Mouse (Mus musculus): Measurements from ENCODE around the gene Tnk2. TPM values are rescaled to one million over a fixed set of nuclear protein-coding genes. Genes with fewer than 3 reads are reported as not detected.

The Tnk2 gene
- polyA plus RNA-seq, 2 experiments = 3.8 to 15.3 TPM

DNA sequence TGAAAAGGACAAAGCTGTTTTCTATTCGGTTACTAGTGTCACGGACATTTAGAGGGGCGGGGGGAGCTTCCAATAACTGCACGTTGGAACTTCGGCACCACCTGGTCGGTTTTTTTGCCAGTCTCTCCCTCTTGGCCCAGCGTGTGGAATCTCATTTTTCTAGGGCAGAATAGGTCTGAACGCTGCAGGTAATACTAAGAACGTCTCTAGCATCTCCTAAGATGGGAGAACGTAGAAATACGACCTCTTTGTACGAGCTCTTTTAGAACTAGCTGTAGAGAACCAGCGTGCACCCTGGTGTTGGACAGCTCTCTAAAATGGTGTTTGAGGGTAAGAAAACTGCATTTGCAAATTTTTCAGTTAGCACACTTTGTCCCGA, 34.3 kb upstream of the Tnk2 start:
- peak overlapping the region; percentile 98 for H3K27ac ChIP-seq
- H3K4me3 ChIP-seq (ENCODE audit: insufficient read depth in 1 of 2, low read depth in 2 of 2, low read length in 2 of 2) = peak overlapping the region; percentile 66 to 86
- ATAC-seq (ENCODE audit: insufficient read depth) (no peak), DNase-seq (ENCODE audit: low read depth in 3 of 3, low spot score in 3 of 3) (no peak)
- H3K27me3 ChIP-seq (ENCODE audit: control insufficient read depth, insufficient read depth, low read length) = no peaks in the 10 kb centered on the region
- H3K4me1 ChIP-seq (replicated peaks; ENCODE audit: control insufficient read depth in 2 of 2, insufficient read depth in 2 of 2, low read length in 1 of 2) = peaks cover 22 to 23% of the 10 kb centered on the region in 2 experiments
- TF ChIP-seq EP300 (IDR thresholded peaks at IDR 0.05; ENCODE audit: low read depth) (no peak), CTCF (IDR thresholded peaks at IDR 0.05; ENCODE audit: low read depth) (no peak)
- H3K36me3 ChIP-seq (replicated peaks; ENCODE audit: control insufficient read depth, insufficient read depth, low read depth) = peaks cover 41% of the 10 kb centered on the region
- H3K9ac ChIP-seq (replicated peaks) = peak overlapping the region; percentile 95
- WGBS (ENCODE audit: insufficient replicate concordance) = under 1% methylated on average over 14 of the region's 14 CpGs
- H3K4me2 ChIP-seq (ENCODE audit: low read depth) = peak overlapping the region; percentile 94
- H3K9me3 ChIP-seq (ENCODE audit: control insufficient read depth, low read length) = no peaks in the 10 kb centered on the region

DNA sequence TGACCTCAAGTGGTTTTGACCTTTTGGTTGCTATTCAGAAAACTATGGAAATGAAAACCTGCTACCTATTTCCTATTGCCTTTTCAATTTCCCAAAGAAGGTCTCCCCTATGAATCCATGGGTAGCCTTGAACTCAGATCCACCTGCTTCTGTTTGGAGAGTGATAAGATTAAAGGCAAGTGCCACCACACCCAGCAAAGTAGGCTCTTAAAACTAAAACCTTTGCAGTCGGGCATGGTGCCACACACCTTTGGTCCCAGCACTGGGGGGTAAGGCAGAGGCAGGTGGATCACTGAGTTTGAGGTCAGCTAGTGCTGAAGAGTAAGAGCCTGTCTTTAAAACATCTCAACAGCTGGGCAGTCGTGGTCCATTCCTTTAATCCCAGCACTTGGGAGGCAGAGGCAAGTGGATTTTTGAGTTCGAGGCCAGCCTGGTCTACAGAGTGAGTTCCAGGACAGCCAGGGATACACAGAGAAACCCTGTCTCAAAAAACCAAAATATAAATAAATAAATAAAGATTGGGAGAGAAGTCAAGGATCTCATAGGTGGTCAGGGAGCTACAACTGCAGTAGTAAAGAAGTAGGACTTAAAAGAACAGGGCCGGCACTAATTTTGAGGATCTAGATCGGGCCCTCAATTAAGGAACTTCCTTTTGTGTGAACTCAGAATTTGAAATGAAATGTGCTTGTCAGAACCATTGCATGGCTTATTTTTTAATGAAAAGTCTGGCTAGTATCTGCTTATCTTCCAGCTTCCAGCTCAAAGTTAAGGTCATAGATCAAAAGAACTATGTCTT, 33.0 kb upstream of the Tnk2 start:
- Histone ChIP-seq H3K4me3 (ENCODE audit: insufficient read depth in 1 of 2, low read depth in 2 of 2, low read length in 2 of 2) (peak overlapping the region; percentile 66 to 86), H3K4me2 (ENCODE audit: low read depth) (peak overlapping the region; percentile 94), H3K36me3 (replicated peaks; ENCODE audit: control insufficient read depth, insufficient read depth, low read depth) (peaks cover 54% of the 10 kb centered on the region), H3K9me3 (ENCODE audit: control insufficient read depth, low read length) (no peaks in the 10 kb centered on the region), H3K9ac (replicated peaks) (peak overlapping the region; percentile 95), H3K4me1 (replicated peaks; ENCODE audit: control insufficient read depth in 2 of 2, insufficient read depth in 2 of 2, low read length in 1 of 2) (peaks cover 23 to 24% of the 10 kb centered on the region in 2 experiments), H3K27ac (peak overlapping the region; percentile 98), H3K27me3 (ENCODE audit: control insufficient read depth, insufficient read depth, low read length) (no peaks in the 10 kb centered on the region)
- peak; percentile 17 for ATAC-seq (ENCODE audit: insufficient read depth)
- 12% methylated on average over 5 of the region's 5 CpGs for WGBS (ENCODE audit: insufficient replicate concordance)
- DNase-seq (ENCODE audit: low read depth in 3 of 3, low spot score in 3 of 3) = peak; percentile 66 to 76 (median 73)
- TF ChIP-seq CTCF (IDR thresholded peaks at IDR 0.05; ENCODE audit: low read depth) = no peak
- peak; percentile 66 for TF ChIP-seq EP300 (IDR thresholded peaks at IDR 0.05; ENCODE audit: low read depth)

DNA sequence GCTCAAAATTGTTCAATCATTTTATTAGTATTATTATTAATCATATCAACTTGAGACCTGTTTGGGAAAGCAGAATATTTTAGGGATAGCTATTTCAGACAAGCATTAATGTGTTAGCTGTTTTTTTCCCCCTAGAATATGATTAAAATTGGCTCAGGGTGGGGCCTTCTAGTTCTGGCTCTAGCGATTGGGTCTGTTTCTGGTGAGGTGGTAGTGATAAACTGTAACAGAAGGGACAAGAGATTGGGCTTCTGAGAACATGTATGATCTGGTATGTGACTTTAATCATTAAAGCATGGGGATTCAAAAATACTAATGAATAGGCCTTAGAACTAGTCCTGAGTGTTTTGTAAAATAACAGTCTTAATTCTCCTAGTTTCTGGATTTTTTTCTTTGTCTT, 31.6 kb upstream of the Tnk2 start:
- Histone ChIP-seq H3K9ac (replicated peaks) (peak overlapping the region; percentile 95), H3K27me3 (ENCODE audit: control insufficient read depth, insufficient read depth, low read length) (no peaks in the 10 kb centered on the region), H3K4me2 (ENCODE audit: low read depth) (peak overlapping the region; percentile 94), H3K27ac (peak overlapping the region; percentile 98), H3K4me1 (replicated peaks; ENCODE audit: control insufficient read depth in 2 of 2, insufficient read depth in 2 of 2, low read length in 1 of 2) (peaks cover 22 to 23% of the 10 kb centered on the region in 2 experiments), H3K36me3 (replicated peaks; ENCODE audit: control insufficient read depth, insufficient read depth, low read depth) (peaks cover 67% of the 10 kb centered on the region), H3K4me3 (ENCODE audit: insufficient read depth in 1 of 2, low read depth in 2 of 2, low read length in 2 of 2) (peak overlapping the region; percentile 66 to 86), H3K9me3 (ENCODE audit: control insufficient read depth, low read length) (no peaks in the 10 kb centered on the region)
- 14% methylated on average over 1 of the region's 1 CpGs for WGBS (ENCODE audit: insufficient replicate concordance)
- TF ChIP-seq CTCF (IDR thresholded peaks at IDR 0.05; ENCODE audit: low read depth) (no peak), EP300 (IDR thresholded peaks at IDR 0.05; ENCODE audit: low read depth) (peak; percentile 91)
- ATAC-seq (ENCODE audit: insufficient read depth) (peak; percentile 26; the same call in 1 of the 2 replicates), DNase-seq (ENCODE audit: low read depth in 3 of 3, low spot score in 3 of 3) (peak; percentile 75 to 85 (median 80))

DNA sequence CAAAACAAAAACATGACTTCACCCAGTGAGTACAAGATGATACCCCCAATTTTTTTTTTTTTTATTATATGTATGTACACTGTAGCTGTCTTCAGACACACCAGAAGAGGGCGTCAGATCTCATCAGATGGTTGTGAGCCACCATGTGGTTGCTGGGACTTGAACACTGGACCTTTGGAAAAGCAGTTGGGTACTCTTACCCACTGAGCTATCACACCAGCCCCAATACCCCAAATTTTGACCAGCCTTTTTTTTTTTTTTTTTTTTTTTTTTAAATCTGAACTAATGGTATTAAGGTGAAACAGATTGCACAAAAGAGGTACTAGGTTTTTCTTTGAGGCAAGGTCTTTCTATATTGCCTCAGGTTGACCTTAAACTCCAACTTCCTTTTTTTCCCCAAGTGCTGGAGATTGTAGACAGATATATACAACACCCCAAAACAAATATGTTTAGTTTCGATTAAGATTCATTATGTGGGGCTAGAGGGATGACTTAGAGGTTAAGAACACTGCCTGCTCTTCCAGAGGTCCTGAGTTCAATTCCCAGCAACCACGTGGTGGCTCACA, 30.3 kb upstream of the Tnk2 start:
- DNase-seq (ENCODE audit: low read depth in 3 of 3, low spot score in 3 of 3) (no peak), ATAC-seq (ENCODE audit: insufficient read depth) (no peak)
- peak overlapping the region; percentile 94 for H3K4me2 ChIP-seq (ENCODE audit: low read depth)
- H3K4me1 ChIP-seq (replicated peaks; ENCODE audit: control insufficient read depth in 2 of 2, insufficient read depth in 2 of 2, low read length in 1 of 2) = peaks cover 11 to 12% of the 10 kb centered on the region in 2 experiments
- no peaks in the 10 kb centered on the region for H3K27me3 ChIP-seq (ENCODE audit: control insufficient read depth, insufficient read depth, low read length)
- TF ChIP-seq CTCF (IDR thresholded peaks at IDR 0.05; ENCODE audit: low read depth) = peak; percentile 43; the same call in 1 of the 2 replicates
- TF ChIP-seq EP300 (IDR thresholded peaks at IDR 0.05; ENCODE audit: low read depth) = no peak
- peak overlapping the region; percentile 95 for H3K9ac ChIP-seq (replicated peaks)
- no peaks in the 10 kb centered on the region for H3K9me3 ChIP-seq (ENCODE audit: control insufficient read depth, low read length)
- peak overlapping the region; percentile 98 for H3K27ac ChIP-seq
- H3K36me3 ChIP-seq (replicated peaks; ENCODE audit: control insufficient read depth, insufficient read depth, low read depth) = peaks cover 80% of the 10 kb centered on the region
- WGBS (ENCODE audit: insufficient replicate concordance) = 33% methylated on average over 3 of the region's 3 CpGs
- peak overlapping the region in 1 of 2 experiments; percentile 86; a peak in 2 of 4 replicates for H3K4me3 ChIP-seq (ENCODE audit: insufficient read depth in 1 of 2, low read depth in 2 of 2, low read length in 2 of 2)

DNA sequence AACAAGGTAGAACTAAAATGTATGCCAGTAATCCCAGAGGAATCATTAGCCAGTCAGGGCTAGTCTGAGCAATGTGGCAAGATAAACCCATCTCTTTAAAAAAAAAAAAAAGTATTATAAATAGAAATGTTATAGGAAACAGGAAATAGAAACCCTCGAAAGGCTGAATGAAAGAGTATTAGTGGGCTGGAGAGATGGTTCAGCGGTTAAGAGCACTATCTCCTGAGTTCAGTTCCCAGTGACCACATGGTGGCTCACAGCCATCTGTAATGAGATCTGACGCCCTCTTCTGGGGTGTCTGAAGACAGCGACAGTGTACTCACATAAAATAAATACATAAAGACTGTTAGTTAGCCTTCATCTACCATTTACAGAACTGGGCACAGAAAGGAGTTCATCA, 29.6 kb upstream of the Tnk2 start:
- ATAC-seq (ENCODE audit: insufficient read depth) (no peak), DNase-seq (ENCODE audit: low read depth in 3 of 3, low spot score in 3 of 3) (no peak)
- H3K4me3 ChIP-seq (ENCODE audit: insufficient read depth in 1 of 2, low read depth in 2 of 2, low read length in 2 of 2) = no peak overlapping the region
- peak overlapping the region; percentile 94 for H3K4me2 ChIP-seq (ENCODE audit: low read depth)
- H3K27me3 ChIP-seq (ENCODE audit: control insufficient read depth, insufficient read depth, low read length) = no peaks in the 10 kb centered on the region
- H3K27ac ChIP-seq = peak overlapping the region; percentile 45
- no peak for TF ChIP-seq EP300 (IDR thresholded peaks at IDR 0.05; ENCODE audit: low read depth)
- TF ChIP-seq CTCF (IDR thresholded peaks at IDR 0.05; ENCODE audit: low read depth) = peak; percentile 60
- no peak overlapping the region for H3K9ac ChIP-seq (replicated peaks)
- WGBS (ENCODE audit: insufficient replicate concordance) = 17% methylated on average over 4 of the region's 4 CpGs
- peaks cover 87% of the 10 kb centered on the region for H3K36me3 ChIP-seq (replicated peaks; ENCODE audit: control insufficient read depth, insufficient read depth, low read depth)
- peaks cover 11 to 12% of the 10 kb centered on the region in 2 experiments for H3K4me1 ChIP-seq (replicated peaks; ENCODE audit: control insufficient read depth in 2 of 2, insufficient read depth in 2 of 2, low read length in 1 of 2)
- H3K9me3 ChIP-seq (ENCODE audit: control insufficient read depth, low read length) = no peaks in the 10 kb centered on the region

Data from liver, embryonic 14.5 days (tissue).